Mouse (Mus musculus) CH12.LX (cell line): ENCODE data around the gene Gm10644. TPM values are rescaled to one million over a fixed set of nuclear protein-coding genes. Genes with fewer than 3 reads are reported as not detected.

ENCODE experiments used
- DNase-seq: peaks from one replicate; pipeline ENCODE4 v3.0.0-alpha.2; 2013; ENCODE audit errors: extremely low read depth
- H3K27ac ChIP-seq: 2 replicates; pipeline ENCODE4 v1.5.1; 2012; ENCODE audit warnings: low read depth, mild to moderate bottlenecking, control low read depth, moderate library complexity; ENCODE audit not compliant: insufficient read depth
- H3K27me3 ChIP-seq: replicated peaks from 2 replicates; pipeline ENCODE3; 2012; ENCODE audit warnings: inconsistent platforms
- H3K36me3 ChIP-seq, 2 experiments: replicated peaks in 1 of 2; 2 replicates each; pipeline versions ENCODE3 to v1.6.1; 2012; ENCODE audit warnings: inconsistent platforms in 1 of 2, low read length in 1 of 2, mild to moderate bottlenecking in 1 of 2, mixed read lengths in 1 of 2, moderate library complexity in 1 of 2; ENCODE audit not compliant: control insufficient read depth in 1 of 2, insufficient read depth in 1 of 2
- H3K4me1 ChIP-seq, 2 experiments: 2 replicates each; pipeline ENCODE4 v1.6.1; 2012; ENCODE audit warnings: inconsistent platforms in 1 of 2, moderate library complexity in 1 of 2; ENCODE audit not compliant: insufficient read depth in 2 of 2, control insufficient read depth in 1 of 2
- H3K4me2 ChIP-seq: 2 replicates; pipeline ENCODE4 v1.6.1; 2012; ENCODE audit warnings: low read depth, mild to moderate bottlenecking, control low read depth; ENCODE audit not compliant: poor library complexity, insufficient read depth, severe bottlenecking
- H3K4me3 ChIP-seq, 3 experiments: fragments of 150-350 bp in 1 of 3; sonication (generic) in 1 of 3; replicated peaks in 1 of 3; 2 replicates each; pipeline versions ENCODE3 to v1.5.1; 2011 to 2012; ENCODE audit warnings: low read depth in 2 of 3, low read length in 2 of 3, mild to moderate bottlenecking in 2 of 3, moderate library complexity in 2 of 3, control low read depth in 1 of 3, improper control_type of control experiment in 1 of 3, inconsistent platforms in 1 of 3, mixed read lengths in 1 of 3; ENCODE audit not compliant: poor library complexity in 1 of 3
- H3K79me2 ChIP-seq: replicated peaks from 2 replicates; pipeline ENCODE4 v1.6.1; 2012; ENCODE audit warnings: mild to moderate bottlenecking, moderate library complexity; ENCODE audit not compliant: control insufficient read depth, poor library complexity, insufficient read depth, severe bottlenecking; ENCODE audit errors: extremely low read depth
- H3K9ac ChIP-seq: 2 replicates; pipeline ENCODE4 v1.6.1; 2012; ENCODE audit warnings: low read depth, mild to moderate bottlenecking, control low read depth, moderate library complexity; ENCODE audit not compliant: insufficient read depth
- H3K9me3 ChIP-seq: replicated peaks from 2 replicates; pipeline ENCODE3; 2012; ENCODE audit warnings: low read length, inconsistent platforms, mixed read lengths
- E2F4 ChIP-seq: IDR thresholded peaks from 2 replicates; pipeline ENCODE4 v1.6.1; 2011; ENCODE audit warnings: low read depth, low read length, improper control_type of control experiment; ENCODE audit not compliant: insufficient replicate concordance
- GABPA ChIP-seq: IDR thresholded peaks from 2 replicates; pipeline ENCODE4 v1.6.1; 2012; ENCODE audit warnings: low read depth, low read length, improper control_type of control experiment, inconsistent platforms; ENCODE audit not compliant: insufficient replicate concordance
- HCFC1 ChIP-seq: IDR thresholded peaks from 2 replicates; pipeline ENCODE4 v1.6.1; 2012; ENCODE audit warnings: low read depth, mild to moderate bottlenecking, inconsistent platforms, low read length, improper control_type of control experiment
- KAT2A ChIP-seq: IDR thresholded peaks from 2 replicates; pipeline ENCODE4 v1.6.1; 2012; ENCODE audit warnings: low read length, improper control_type of control experiment, inconsistent platforms; ENCODE audit not compliant: insufficient replicate concordance
- MAX ChIP-seq: IDR thresholded peaks from 2 replicates; pipeline ENCODE4 v1.6.1; 2011; ENCODE audit warnings: low read length, improper control_type of control experiment
- MXI1 ChIP-seq: IDR thresholded peaks from 2 replicates; pipeline ENCODE4 v1.6.1; 2011; ENCODE audit warnings: mild to moderate bottlenecking, low read depth, low read length, improper control_type of control experiment
- MYC ChIP-seq: IDR thresholded peaks from 2 replicates; pipeline ENCODE4 v1.6.1; 2011; ENCODE audit warnings: low read depth, mild to moderate bottlenecking, improper control_type of control experiment, low read length
- NELFE ChIP-seq: IDR thresholded peaks from 2 replicates; pipeline ENCODE4 v1.6.1; 2011; ENCODE audit warnings: low read depth, low read length, improper control_type of control experiment
- POLR2A ChIP-seq: IDR thresholded peaks from 2 replicates; pipeline ENCODE4 v1.6.1; 2011; ENCODE audit warnings: low read depth, mild to moderate bottlenecking, improper control_type of control experiment, low read length
- POLR2AphosphoS2 ChIP-seq: IDR thresholded peaks from 2 replicates; pipeline ENCODE4 v1.6.1; 2011; ENCODE audit warnings: low read depth, low read length, improper control_type of control experiment
- RAD21 ChIP-seq: IDR thresholded peaks from 2 replicates; pipeline ENCODE4 v1.6.1; 2011; ENCODE audit warnings: low read depth, mild to moderate bottlenecking, low read length, improper control_type of control experiment, moderate library complexity
- RCOR1 ChIP-seq: conservative IDR thresholded peaks from 2 replicates; pipeline ENCODE4 v1.6.1; 2012; ENCODE audit warnings: low read depth, mild to moderate bottlenecking, inconsistent platforms, low read length, improper control_type of control experiment
- SIN3A ChIP-seq: IDR thresholded peaks from 2 replicates; pipeline ENCODE4 v1.6.1; 2012; ENCODE audit warnings: low read length, improper control_type of control experiment, inconsistent platforms
- USF1 ChIP-seq: IDR thresholded peaks from 2 replicates; pipeline ENCODE4 v1.6.1; 2014; ENCODE audit warnings: low read depth, mild to moderate bottlenecking, inconsistent platforms, low read length, improper control_type of control experiment
- USF2 ChIP-seq: conservative IDR thresholded peaks from 2 replicates; pipeline ENCODE4 v1.6.1; 2011; ENCODE audit warnings: low read depth, low read length, improper control_type of control experiment
- ZKSCAN1 ChIP-seq: IDR thresholded peaks from 2 replicates; pipeline ENCODE4 v1.6.1; 2012; ENCODE audit warnings: low read depth, inconsistent platforms, low read length, improper control_type of control experiment, borderline replicate concordance
- ZMIZ1 ChIP-seq: IDR thresholded peaks from 2 replicates; pipeline ENCODE4 v1.6.1; 2012; ENCODE audit warnings: low read depth, mild to moderate bottlenecking, inconsistent platforms, low read length, improper control_type of control experiment
- ZNF384 ChIP-seq: IDR thresholded peaks from 2 replicates; pipeline ENCODE4 v1.6.1; 2012; ENCODE audit warnings: low read depth, low read length, improper control_type of control experiment, inconsistent platforms
- dilution Hi-C: fragments of 300-500 bp; cut with MboI; formaldehyde crosslinking; loops from 2 replicates; pipeline ENCODE4 v1.14.3; 2020; ENCODE audit warnings: low sequenced_read_pairs; ENCODE audit not compliant: extremely low pct_unique_long_range_greater_than_20kb, extremely low pct_ligation_motif_present
- in situ Hi-C: fragments of 300-500 bp; cut with MboI; formaldehyde crosslinking; loops from 3 replicates; pipeline ENCODE4 v1.14.3; 2019; ENCODE audit warnings: low sequenced_read_pairs, low pct_ligation_motif_present, low pct_unique_long_range_greater_than_20kb, mixed read lengths
- polyA plus RNA-seq: library from polyadenylated mRNA; unstranded; fragments of >175 nt; gene quantifications from 2 replicates; pipeline ENCODE4 v1.2.1, GENCODE M21; 2012; ENCODE audit warnings: low read depth; ENCODE audit not compliant: insufficient read length
- total RNA-seq, 2 experiments: library from RNA; depleted of rRNA; stranded (reverse); fragments of 300-350 nt in 1 of 2; fragments of >200 nt in 1 of 2; gene quantifications; 2 replicates each; pipeline ENCODE4 v1.2.3; 2012 to 2014

The Gm10644 gene
- total and polyA plus RNA-seq, 3 experiments = 0.44 to 1.7 (median 0.58) TPM

- no peak overlapping the region for H3K9ac ChIP-seq
- DNase-seq = no peak
- no peak overlapping the region for H3K4me3 ChIP-seq
- peaks cover 2 to 20% of the 10 kb centered on the region in 2 experiments for H3K4me1 ChIP-seq
- peaks cover 2% of the 10 kb centered on the region; the same call in 1 of the 2 replicates for H3K79me2 ChIP-seq
- TF ChIP-seq RAD21 = no peak
- TF ChIP-seq MXI1 = no peak
- TF ChIP-seq ZNF384 = peak; percentile 77
- H3K36me3 ChIP-seq = peaks cover 18 to 32% of the 10 kb centered on the region in 2 experiments
- H3K27me3 ChIP-seq = no peaks in the 10 kb centered on the region
- dilution Hi-C loops = no loop called here
- H3K4me2 ChIP-seq = no peak overlapping the region
- H3K9me3 ChIP-seq = no peaks in the 10 kb centered on the region
- no peak overlapping the region for H3K27ac ChIP-seq
- in situ Hi-C loops = no loop called here
Observed at GRCm38 (mm10) chr8:83994030-83994429, 39.0 kb upstream of the Gm10644 start.

GRCm38 (mm10) chr8:83992488-83992887 lies 37.5 kb upstream of the Gm10644 start:
- no peak overlapping the region for H3K27ac ChIP-seq
- TF ChIP-seq GABPA (no peak), ZMIZ1 (no peak), ZKSCAN1 (no peak), USF2 (no peak), USF1 (no peak)
- TF ChIP-seq, all 38 proteins: peak for 0
- Histone ChIP-seq H3K27me3 (no peaks in the 10 kb centered on the region), H3K4me1 (peaks cover 0 to 29% of the 10 kb centered on the region in 2 experiments; a peak in 2 of 4 replicates), H3K9me3 (no peaks in the 10 kb centered on the region), H3K9ac (no peak overlapping the region), H3K36me3 (peaks cover 24 to 42% of the 10 kb centered on the region in 2 experiments), H3K4me2 (no peak overlapping the region), H3K79me2 (no peaks in the 10 kb centered on the region), H3K4me3 (no peak overlapping the region)
- in situ Hi-C loops (no loop called here), dilution Hi-C loops (no loop called here)
- DNase-seq = no peak

GRCm38 (mm10) chr8:83990170-83990569 lies 35.2 kb upstream of the Gm10644 start:
- no peak overlapping the region for H3K4me2 ChIP-seq
- dilution Hi-C loops (no loop called here), in situ Hi-C loops (no loop called here)
- H3K4me3 ChIP-seq = no peak overlapping the region
- H3K9ac ChIP-seq = no peak overlapping the region
- no peaks in the 10 kb centered on the region for H3K27me3 ChIP-seq
- no peak for TF ChIP-seq GABPA
- no peak for TF ChIP-seq USF2
- no peak for TF ChIP-seq MAX
- no peak for TF ChIP-seq RCOR1
- TF ChIP-seq NELFE = no peak
- no peak for TF ChIP-seq SIN3A
- no peak for TF ChIP-seq MYC
- TF ChIP-seq HCFC1 = no peak
- no peak for TF ChIP-seq KAT2A
- no peak for TF ChIP-seq USF1
- TF ChIP-seq POLR2A = no peak
- no peak for TF ChIP-seq E2F4
- no peak for TF ChIP-seq ZNF384
- TF ChIP-seq POLR2AphosphoS2 = no peak
- H3K79me2 ChIP-seq = no peaks in the 10 kb centered on the region
- H3K4me1 ChIP-seq = peaks cover 0 to 42% of the 10 kb centered on the region in 2 experiments; a peak in 2 of 4 replicates
- no peak for DNase-seq
- H3K9me3 ChIP-seq = no peaks in the 10 kb centered on the region
- no peak overlapping the region for H3K27ac ChIP-seq
- H3K36me3 ChIP-seq = peaks cover 31 to 59% of the 10 kb centered on the region in 2 experiments
